Mouse (Mus musculus) natural killer cell, adult 2 months (primary cell): ENCODE data around the gene Desi1.
"Not testable (repeated sequence)": the region's sequence is repeated elsewhere in the genome, so short reads cannot be mapped to it uniquely, and the experiment has no call there.

Experiments
- DNase-seq, 2 experiments: peaks; one replicate each; pipeline ENCODE4 v3.0.0; 2022; ENCODE audit warnings: low spot score in 2 of 2

The Desi1 gene

DNA sequence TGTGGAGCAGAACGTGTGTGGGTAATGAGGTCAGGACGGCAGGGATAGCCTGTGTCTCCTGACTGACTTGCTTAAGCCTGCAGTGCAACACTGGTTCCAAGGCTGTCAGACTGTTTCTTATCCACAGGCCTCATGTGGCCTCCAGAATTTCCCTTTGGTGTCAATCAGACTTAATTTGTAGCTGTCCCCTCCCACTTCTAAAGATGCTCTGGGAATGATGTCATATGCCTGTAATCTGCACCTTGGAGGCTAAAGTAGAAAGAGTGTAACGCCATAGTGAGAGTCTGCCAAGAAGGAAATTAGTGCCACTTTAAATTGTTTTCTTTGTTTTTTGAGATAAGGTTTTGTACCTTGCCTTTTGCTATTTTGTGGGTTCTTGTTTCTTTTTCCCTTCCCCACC, 14.4 kb downstream of the Desi1 start:
- DNase-seq: no peak

DNA sequence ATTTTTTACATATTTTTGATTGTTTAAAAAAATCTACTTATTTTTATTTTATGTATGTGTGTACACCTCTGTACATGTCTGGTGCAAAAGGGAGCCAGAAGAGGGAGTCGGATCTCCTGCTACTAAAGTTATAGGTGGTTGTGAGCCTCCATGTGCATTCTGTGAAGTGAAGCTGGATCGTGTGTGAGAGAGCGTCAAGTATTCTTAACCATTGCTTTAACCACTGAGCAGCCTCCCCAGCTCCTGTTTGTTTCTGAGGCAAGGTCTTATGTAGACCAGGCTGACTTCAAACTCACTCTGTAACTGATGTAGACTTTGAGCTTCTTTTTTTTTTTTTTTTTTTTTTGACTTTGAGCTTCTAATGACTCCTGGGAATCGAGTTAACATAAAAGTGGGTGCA, 16.2 kb downstream of the Desi1 start:
- DNase-seq: no peak

DNA sequence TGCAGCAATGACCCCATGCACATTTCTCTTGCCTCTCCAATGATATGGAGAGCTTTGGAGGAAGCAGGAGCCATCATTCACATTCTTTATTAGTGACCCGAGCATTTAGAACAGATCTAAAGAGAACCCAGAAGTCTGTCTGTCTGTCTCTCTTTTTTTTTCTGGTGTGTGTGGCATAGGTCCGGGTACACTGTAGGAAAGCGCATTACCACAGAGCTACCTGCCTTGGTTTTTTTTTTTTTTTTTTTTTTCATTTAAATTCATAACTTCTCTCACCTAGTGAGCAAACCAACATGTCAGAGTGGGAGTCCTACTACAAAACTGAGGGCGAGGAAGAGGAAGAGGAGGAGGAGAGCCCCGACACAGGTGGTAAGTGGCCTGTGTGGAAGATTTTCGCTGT, 16.8 kb downstream of the Desi1 start:
- DNase-seq: no peak

DNA sequence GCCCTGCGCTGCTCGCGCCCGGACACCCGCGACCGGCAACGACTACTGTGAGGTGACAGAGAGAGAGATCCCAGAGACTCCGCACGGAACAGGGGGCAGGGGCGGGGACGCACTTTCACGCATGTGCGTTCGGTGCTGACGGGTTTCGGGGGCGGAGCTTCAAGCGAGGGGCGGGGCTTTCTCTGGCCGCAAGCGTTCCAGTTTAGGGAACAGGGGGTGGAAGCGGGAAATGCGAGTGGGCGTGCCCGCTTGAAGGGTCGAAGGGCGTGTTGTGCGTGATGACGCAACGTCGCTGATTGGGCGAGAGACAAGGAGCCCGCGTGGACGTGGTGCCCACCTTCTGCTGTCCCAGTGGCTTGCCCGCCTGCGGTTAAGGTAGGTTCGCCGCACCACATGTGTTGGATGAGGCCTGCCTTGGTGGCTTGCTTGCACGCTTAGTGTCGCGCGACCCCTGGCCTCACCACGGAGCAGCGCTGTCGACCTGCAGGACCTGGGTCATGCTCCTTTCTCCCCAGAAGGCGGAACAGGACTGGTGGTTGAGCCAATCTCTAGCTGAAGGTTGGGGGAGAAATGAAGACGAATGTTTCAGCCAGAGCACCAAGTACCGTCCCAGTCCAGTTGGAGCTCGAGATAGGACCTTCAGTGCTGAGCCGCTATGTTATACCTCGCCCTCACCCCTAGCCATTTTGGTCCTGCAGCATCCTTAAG, 17.4 kb downstream of the Desi1 start:
- peak; percentile 97 to 99 for DNase-seq

DNA sequence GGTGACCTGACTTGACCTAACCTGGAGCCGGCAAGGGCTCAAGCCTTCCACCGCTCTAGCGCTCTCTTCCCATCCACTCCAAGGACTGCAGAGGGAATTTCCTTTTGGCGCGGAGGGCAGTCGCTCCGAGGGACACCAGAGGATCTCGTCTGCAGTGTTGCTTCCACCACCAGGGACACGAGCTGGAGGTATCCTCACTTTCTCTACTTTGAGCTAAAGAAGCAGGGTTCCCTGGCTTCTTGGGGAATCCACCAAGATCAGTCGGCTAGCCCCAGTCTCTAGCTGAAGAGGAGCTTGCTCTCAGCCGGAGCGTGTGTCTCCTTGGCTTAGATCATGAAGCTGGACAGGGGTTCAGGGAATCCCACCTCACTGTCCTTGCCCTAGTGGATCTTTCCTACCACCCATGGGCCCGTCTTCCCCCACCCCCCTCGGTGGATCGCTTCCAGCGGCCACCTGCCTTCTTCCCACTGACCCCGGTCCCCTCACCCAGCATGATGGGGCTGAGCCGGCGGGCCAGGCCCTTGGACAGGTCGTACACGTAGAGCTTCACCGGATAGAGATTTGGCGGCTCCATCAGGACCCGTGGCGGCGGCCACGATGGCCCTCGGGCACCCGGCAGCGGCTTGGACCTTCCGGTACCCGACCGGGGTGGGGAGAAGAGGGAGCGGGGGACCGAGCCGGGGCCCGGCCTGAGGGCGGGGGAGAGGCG, 18.1 kb downstream of the Desi1 start:
- DNase-seq: peak; percentile 5 to 8

DNA sequence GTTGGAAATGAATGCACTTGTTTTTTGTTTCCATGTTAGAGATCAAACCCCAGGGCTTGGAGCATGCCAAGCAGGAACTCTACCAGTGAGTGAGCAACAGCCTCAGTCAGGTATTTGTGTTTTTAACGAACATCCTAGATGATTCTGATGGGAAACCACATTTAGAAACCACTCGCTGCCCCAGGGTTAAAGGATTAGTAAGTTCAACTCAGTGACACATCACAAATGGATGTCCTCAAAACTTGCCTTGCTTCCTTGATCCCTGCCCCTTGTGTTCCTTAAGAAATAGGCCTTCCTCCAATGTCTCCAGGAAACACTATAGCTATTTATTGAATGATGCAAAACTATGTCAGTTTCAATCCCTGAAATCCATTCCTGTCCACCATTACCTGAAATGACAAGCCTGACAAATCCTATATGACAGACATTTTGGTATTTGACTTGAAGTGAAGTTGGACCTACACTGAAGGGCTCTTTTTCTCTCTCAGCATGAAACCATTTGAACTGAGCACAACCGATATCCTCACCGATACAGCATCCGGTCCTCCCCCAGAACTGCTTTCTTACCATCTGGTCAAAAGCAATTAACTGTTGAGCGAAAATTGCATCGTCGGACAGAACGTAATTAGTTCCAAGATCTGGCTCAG, 18.8 kb downstream of the Desi1 start:
- DNase-seq: no peak

DNA sequence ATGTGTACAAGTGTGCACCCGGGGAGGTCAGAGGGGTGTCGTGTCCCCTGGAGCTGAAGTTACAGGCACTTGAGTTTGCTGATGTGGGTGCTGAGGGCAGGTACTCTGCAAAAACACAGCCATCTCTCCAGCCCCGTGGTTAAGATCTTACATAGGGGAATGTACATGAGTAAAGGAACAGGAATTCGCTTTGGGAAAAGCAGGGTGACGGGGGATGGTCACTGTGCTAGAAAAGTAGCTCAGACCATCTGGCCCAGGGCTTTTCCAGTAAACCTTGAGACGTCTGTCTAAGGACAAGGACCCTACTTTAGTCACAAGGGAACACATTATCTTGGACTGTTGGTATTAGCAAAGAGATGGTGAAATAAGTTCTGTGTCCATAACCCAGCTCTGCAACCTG, 21.7 kb downstream of the Desi1 start:
- DNase-seq: no peak

DNA sequence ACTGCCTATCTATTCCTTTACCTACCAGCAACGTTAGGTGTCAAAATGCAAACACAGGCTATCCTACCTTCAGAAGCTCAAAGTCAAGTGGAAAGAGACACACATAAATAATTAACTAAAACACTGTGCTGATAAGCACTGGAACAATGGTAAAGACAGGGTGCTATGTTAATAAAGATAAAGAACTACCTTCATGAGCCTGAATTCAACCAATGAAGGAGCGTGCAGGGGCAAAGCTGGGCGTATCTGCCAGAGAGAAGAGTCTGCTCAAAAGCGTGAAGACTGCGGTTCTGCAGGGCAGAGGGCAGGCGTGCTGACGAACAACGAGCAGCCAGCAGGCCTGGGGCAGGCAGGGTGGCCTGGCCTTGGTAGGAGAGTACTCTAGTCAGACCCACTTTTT, 29.4 kb downstream of the Desi1 start:
- DNase-seq: no peak

DNA sequence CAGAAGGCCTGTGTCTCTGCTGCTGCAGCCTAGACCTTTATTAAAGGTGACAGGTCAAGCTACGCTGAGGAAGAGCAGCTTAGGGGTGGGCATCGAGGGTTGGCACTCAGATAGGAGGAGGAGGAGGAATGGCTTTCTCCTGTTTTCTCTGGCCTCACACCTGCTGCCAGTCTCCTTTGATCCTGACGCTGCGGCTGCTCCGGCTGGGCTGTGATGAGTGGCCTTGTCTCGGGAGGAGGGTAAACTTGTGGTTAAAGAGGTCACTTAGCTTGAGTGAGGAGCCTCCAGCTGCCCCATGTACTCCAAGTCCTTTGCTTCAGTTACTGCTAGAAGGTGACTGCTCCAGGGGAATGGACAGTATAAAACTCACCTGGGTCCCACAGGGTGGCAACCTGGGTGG, 39.7 kb downstream of the Desi1 start:
- no peak for DNase-seq

DNA sequence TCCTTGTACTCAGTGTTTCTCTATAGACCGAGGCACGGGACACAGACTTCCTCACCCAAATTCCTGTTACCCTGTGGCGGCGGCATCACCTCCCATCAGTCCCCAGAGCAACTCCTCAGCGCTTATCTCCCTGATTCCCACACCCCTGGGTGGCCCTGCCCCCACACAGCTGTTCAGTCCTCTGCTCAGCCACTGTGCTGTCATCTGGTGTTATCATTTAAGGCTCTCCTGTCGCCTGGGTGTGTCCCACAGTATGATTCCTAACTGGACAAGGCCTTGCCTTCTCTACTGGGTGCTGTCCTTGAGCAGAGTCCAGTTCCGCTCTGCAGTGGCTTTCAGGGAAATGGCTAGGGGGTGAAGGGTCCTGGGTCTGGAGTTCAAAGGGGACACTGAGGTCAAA, 43.1 kb downstream of the Desi1 start:
- no peak for DNase-seq

DNA sequence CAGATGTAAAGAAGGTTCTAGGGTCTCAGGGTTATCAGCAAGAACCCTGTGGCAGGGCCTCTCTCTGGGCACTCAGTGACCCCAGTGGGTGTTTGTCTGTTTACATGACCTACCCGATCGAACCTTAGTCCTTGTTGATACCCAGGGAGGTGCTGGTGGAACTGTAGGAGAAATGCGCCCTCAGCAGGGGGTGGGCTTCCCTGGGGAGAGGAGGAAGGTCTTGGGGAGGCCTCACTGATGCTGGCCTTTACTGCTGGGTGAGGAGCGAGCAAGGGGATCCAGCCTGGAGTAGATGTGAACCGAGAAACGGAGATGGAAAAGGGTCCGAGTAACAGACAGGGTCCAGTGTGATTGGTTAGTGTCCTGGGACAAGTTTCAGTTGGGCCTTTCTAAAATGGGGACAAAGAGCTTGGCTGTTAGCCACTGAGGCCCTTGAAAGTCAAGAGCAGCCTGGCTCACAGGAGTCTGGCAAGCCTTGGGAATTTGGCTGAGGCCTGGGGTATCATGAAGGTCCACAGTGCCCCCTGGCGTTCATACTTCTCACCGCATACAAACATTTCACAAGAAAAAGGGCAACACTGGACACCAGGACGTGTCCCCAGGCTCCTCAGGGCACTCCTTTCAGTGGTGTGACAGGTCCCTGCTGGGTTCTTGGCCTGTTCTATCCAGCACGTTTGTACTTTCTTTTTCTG, 44.1 kb downstream of the Desi1 start:
- peak; percentile 43 to 64 for DNase-seq

DNA sequence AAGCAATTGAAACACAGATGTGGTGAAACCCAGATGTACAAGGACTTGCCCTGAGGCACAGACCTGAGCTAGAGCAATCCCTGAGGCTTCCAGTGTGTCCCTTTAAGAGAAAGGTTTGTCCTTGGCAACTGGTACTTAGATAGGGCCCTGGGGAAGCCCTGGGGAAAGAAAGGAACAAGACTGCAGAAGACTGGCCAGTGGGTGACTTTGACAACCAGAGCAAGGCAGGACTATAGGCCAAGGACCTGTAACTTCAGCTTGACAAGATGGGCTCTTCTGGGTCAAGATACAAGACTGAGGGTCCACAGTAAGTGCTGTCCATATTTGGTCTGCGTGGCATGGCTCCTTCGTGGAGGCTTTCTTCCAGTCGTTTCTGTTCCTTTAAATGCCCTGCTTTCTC, 46.0 kb downstream of the Desi1 start, which contains the start of gene Xrcc6:
Xrcc6 (plus strand) TSS at position 190 of the 400 bp plus-strand sequence.
- DNase-seq: no peak

DNA sequence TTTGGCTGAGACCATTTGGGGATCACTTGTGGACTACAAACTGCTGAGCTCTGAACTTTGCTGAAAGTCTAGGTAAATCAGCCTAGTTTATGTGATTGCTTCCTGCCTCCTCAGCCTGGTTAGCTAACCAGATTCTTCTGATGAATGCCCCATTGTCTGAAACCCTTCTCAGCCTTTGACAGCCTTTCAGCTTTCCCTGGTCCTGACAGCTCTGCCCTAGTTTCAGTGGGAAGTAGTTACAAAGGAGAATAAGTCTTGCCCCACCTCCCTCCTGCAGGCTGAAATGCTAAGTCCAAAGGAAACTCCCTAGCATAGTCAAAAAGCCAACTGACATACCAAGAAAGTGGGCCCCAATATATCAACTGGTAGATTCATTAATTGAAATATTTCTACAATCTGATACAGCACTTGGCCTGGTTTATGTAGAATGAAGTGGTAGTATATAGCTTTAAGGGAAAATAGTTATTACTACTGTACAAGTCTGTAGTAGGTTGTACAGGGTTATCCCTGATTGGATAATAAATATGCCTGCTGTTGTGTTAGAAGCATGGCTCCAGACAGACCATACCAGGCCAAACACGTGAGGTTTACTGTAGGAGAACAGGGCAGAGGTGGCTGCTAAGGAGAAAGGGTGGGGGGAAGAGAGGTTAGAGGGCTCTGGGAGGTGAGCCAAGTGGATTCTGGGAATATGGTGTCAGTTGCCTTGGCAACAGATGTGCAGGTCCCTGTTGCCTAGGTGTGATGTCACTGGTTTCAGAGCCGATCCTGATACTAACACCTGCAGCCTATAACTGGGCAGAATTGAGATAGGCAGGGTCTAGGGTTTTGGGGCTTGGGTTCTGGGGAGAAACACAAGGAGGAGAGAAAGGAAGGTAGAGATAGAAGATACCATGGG, 48.1 kb downstream of the Desi1 start:
- DNase-seq: no peak

DNA sequence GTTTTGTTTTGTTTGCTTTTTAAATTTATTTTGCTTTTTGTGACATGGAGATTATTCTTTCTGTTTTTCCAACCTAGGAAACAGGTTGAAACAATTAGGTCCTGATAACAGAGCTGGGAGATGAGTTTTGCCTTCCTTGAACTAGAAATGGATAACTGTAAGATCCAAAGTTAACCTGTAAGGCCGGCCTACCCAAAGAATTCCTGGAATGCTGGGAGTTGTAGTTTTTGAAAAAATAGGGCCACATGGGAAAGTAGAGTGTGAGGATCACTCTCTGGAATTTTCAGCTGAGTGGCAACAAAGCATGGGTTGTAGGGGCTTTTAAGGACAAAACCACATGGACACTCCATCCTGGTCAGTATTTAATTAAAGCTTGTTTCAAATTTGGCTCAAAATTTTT, 51.5 kb downstream of the Desi1 start:
- no peak for DNase-seq

DNA sequence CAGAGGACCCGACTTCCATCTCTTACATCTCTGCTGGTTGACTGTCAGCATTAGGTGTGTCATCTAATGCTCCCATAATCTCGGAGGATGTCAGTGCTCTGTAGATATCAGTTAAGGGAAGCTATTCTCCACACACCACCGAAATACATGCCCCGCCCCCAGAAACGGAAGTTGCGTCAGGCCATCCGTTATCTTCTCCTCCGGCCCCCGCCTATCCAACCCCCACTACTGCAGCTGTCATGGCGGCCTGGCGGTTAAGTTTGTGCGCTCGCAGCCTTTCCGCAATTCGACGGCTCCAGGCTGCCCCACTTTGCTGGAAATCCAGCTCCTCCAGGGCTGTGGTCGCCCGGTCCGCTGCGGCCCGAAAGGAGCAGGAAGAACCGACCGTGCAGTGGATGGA, 53.3 kb downstream of the Desi1 start, which contains the start of gene 1700029P11Rik:
1700029P11Rik (plus strand) TSS at position 220 of the 400 bp plus-strand sequence.
- DNase-seq: no peak

DNA sequence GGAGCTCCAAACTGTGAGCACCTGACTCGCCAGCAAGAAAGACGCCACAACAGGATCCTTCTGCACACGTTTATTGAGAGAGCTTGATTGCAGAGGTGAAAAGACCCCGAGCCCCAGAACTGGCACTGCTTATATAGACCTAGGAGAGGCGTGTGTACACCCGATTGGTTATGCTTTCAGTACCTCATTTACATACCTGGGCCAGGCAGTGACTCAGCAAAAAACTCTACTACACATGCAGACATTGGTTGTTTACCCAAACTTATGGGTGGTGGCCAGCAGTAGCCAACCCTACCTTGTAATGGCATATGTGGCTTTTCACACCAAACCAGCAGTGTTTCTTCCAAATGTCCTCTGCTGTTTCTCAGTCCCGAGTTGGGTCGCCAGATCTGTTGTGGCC, 58.5 kb downstream of the Desi1 start:
- not testable (repeated sequence) for DNase-seq

DNA sequence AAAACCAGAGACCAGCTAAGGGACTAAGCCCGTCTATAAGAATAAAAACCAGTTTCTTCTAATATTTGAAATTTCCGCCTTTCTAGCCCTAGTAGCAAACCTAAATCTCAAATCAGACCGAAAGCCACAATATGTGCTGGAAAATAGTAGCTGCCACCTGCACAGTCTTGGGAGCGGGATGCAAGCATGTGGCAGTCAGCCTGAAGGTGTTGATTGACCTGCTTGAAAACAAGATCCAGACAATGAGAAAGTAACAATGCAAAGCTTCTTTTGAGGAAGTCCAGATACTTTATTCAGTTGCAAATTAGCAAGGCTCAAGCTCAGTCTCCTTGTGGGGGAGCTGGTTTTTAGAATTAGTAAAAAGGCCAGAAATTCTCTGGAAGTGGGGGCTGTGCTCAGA, 63.2 kb downstream of the Desi1 start:
- not testable (repeated sequence) for DNase-seq

DNA sequence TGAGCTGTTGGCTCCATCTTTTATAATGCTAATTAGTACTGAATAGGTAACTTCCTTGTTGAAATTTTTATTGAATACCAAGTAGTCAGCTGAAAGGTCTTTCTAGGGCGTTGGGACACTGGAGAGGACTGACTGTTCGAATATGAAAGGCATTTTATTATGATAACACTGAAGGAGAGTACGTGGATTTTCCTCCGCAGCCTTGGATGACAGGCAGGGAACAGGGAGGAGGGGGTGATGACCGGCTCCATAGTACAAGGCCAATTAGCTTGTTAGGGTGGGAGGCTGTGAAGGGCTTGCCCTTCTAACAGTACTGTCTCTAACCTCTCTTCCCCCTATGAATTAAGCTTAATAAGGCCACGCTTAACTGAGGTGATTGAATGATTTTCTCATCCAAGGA, 64.0 kb downstream of the Desi1 start:
- not testable (repeated sequence) for DNase-seq

DNA sequence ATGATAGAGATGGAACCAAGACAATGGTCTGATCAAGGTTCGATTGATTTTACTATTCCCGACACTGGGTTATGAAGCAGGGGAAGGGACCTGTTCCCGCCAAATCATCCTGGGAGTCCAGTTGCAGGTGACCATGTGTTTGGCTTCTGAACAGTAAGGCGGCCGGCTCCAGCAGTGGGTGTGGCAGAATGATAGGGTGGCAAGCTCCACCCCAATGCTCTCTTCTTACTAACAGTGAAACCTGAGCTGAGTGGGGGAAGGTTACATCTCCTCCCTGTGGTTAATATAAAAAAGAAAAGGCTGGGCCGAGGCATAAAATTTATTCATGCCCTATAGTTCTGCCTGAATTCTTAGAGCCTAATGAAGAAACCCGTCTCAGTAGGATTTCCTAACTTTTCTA, 64.5 kb downstream of the Desi1 start:
- DNase-seq: no peak

DNA sequence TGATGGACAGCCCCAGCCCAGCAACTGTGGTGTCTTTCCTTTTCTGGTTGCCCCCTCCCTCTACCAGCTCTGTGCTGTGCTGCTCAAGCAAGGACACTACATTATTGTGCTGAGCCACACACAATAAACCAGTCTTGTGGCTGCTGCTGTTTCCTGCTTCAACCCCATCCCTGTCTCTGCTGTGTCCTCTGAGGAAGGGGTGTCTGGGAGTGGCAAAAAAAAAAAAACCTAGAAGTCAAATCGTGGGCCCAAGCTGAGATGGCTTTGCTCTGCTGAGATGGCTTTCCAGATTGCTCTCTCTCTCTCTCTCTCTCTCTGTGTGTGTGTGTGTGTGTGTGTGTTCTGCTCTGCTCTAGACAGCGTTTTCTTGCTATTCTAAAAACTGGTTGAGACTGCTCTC, 65.2 kb downstream of the Desi1 start:
- DNase-seq: no peak

DNA sequence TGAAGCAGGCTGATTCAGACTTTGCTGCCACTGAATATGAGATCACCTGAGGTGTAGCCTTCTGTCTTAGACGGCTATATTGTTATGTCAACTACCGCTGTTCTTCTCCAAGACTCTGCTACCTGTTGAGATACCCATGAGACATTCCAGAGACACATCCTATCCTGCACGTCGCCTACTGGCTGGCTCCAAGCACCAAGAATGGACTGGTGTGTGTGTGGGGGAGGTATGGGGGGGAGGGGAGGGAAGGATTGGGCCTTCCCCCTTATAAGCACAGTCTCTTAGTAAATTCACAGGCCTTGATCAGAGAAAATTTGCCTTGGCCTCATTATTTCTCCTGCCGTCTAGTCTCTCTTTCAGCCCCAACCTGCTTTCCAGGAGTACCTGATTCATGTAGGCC, 65.8 kb downstream of the Desi1 start:
- DNase-seq: no peak
